Mouse (Mus musculus): ENCODE results near the gene Zfp934. TPM values are rescaled to one million over a fixed set of nuclear protein-coding genes. Genes with fewer than 3 reads are reported as not detected.

The Zfp934 gene
- polyA plus RNA-seq, 1 experiment from 2014 or later = 16.4 TPM

Small RNA genes within 50 kb of the gene (microRNA-seq; reads per million reads assigned to microRNA genes)
- not detected for gene Gm22256

Other genes starting within 250 kb of the Zfp934 start
- 2.3 and 2.4 TPM in 2 replicates for gene Gm3604, start 188.0 kb downstream of the Zfp934 start, polyA plus RNA-seq (2015; fragmentation: Nextera tagmentation; extraction: Ambion mirVana)
- gene Gm49359, start 104.4 kb downstream of the Zfp934 start, polyA plus RNA-seq (2015; fragmentation: Nextera tagmentation; extraction: Ambion mirVana) = 15.1 and 15.8 TPM in 2 replicates
- gene Zfp935, start 12.7 kb downstream of the Zfp934 start, polyA plus RNA-seq (2015; fragmentation: Nextera tagmentation; extraction: Ambion mirVana) = not detected in 2 replicates
- gene 6720489N17Rik, start 53.0 kb upstream of the Zfp934 start, polyA plus RNA-seq (2015; fragmentation: Nextera tagmentation; extraction: Ambion mirVana) = 11.9 and 13.4 TPM in 2 replicates
- gene Platr25, start 189.5 kb upstream of the Zfp934 start, polyA plus RNA-seq (2015; fragmentation: Nextera tagmentation; extraction: Ambion mirVana) = 32.5 and 37.1 TPM in 2 replicates
- 11.0 and 12.4 TPM in 2 replicates for gene Gm5141, start 214.6 kb upstream of the Zfp934 start, polyA plus RNA-seq (2015; fragmentation: Nextera tagmentation; extraction: Ambion mirVana)